Mouse (Mus musculus): ENCODE measurements at regions not wholly inside any gene's neighbourhood (a gene's known extent, or its start where the extent isn't known, plus 50 kb on each side); places are given as distances from the start of the nearest gene placed in this dataset.

- TF ChIP-seq CTCF (IDR thresholded peaks at IDR 0.05; ENCODE audit: low read depth): no peak
- TF ChIP-seq EP300 (optimal IDR thresholded peaks at IDR 0.05): no peak
These were observed 189.0 kb downstream of the Ttll7 start for GRCm38 (mm10) chr3:147041201-147041600.
